Mouse (Mus musculus): ENCODE data around the gene C1ql1. TPM values are rescaled to one million over a fixed set of nuclear protein-coding genes. Genes with fewer than 3 reads are reported as not detected.

C1ql1 gene
- polyA plus RNA-seq, 1 experiment, result 0.80 TPM

DNA sequence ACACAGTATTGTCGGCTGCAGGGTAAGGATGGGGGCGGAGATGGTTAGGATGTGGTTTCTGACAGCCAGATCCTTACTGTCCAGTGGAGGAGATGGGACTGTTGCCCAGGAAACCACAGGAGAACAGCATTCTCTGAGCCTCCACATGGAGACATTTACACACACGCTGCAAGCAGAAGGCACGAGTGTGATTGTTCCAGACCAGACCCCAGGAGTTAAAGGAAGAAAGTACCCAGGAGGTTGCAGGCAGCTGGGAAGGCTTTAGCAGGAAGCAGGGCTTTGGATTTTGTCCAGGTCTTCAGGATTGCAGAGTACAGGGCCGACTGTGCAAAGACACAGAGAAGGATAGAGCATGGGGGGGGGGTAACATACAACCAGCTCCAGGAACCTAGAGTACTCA, 25.1 kb upstream of the C1ql1 start:
- H3K27me3 ChIP-seq (ENCODE audit: control insufficient read depth, insufficient read depth, low read length), result no peaks in the 10 kb centered on the region
- H3K36me3 ChIP-seq (ENCODE audit: control insufficient read depth, insufficient read depth, low read length), result no peaks in the 10 kb centered on the region
- TF ChIP-seq CTCF (IDR thresholded peaks at IDR 0.05; ENCODE audit: control insufficient read depth, insufficient read depth, insufficient replicate concordance, low read depth, low read length) (no peak), POLR2A (IDR thresholded peaks at IDR 0.05; ENCODE audit: control insufficient read depth, low read depth, low read length) (no peak)

DNA sequence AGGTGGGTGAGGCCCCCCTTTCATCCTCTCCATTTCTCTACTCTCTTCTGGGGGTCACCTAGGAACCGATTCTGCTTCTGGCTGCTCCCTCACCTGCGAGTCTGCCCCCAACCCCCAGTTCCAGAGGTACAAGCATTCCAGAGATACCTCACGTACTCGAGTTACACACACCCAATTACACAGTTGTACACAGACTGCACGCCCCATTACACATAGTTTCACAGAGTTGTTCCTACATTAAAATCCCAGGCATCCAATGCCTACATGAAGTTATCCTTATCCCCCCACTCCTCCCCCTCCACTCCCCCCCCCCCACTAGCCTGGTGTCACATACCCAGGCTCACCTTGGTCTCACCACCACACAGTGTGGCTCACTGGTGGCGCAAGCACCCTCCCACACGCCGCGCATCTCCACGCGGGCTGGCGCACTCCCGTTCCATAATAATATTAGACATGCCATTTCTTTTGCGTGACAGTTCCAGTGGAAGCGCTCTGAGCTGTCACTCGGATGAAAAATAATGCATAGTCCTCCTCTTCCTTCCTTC, 18.1 kb upstream of the C1ql1 start:
- Histone ChIP-seq H3K4me3 (ENCODE audit: control insufficient read depth, low read depth, low read length) (no peak overlapping the region), H3K27me3 (ENCODE audit: control insufficient read depth, insufficient read depth, low read length) (no peaks in the 10 kb centered on the region)

More for the DNA sequence above, 25.1 kb upstream of the C1ql1 start:
- Histone ChIP-seq H3K4me1 (ENCODE audit: control insufficient read depth, insufficient read depth, low read length) (no peaks in the 10 kb centered on the region), H3K4me3 (ENCODE audit: control insufficient read depth, low read depth, low read length) (no peak overlapping the region), H3K27ac (ENCODE audit: control insufficient read depth, insufficient read depth, low read depth, low read length) (no peak overlapping the region)

DNA sequence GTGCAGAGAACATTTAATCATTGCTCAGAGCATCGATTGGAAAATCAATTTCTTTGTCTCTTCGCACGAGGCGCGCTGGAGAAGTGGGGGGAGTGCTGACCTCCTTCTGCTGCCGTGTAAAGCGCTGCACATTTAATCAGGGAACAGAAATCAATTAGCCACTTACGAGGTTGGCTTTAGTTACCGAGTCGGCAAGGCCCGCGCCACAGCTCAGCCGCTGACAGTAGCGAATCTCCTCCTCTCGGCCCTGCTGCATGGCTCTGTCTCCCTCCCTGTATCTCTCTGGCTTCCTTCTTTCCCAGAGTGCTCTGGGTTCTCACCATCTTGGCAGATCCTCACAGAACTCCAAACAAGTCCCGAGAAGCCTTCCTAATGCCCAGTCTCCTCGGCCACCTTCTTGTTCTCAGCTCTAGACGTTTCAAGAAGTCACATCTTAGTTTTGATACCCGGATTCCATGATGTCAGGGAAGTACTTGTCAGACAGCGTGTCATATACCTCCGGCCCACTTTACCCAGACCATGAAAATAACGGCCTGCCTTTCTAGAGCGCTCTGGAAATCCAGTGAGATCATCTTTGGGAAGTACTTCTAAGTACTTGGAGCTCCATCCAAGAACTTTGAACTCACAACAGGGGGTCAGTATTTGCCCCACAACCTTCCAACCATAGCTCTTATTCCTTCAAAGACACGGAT, 17.5 kb upstream of the C1ql1 start:
- Histone ChIP-seq H3K4me1 (ENCODE audit: control insufficient read depth, insufficient read depth, low read length) (peaks cover 13% of the 10 kb centered on the region), H3K36me3 (ENCODE audit: control insufficient read depth, insufficient read depth, low read length) (no peaks in the 10 kb centered on the region), H3K27ac (ENCODE audit: control insufficient read depth, insufficient read depth, low read depth, low read length) (no peak overlapping the region), H3K4me3 (ENCODE audit: control insufficient read depth, low read depth, low read length) (peak overlapping the region; percentile 39), H3K27me3 (ENCODE audit: control insufficient read depth, insufficient read depth, low read length) (no peaks in the 10 kb centered on the region)
- TF ChIP-seq CTCF (IDR thresholded peaks at IDR 0.05; ENCODE audit: control insufficient read depth, insufficient read depth, insufficient replicate concordance, low read depth, low read length), result no peak
- TF ChIP-seq POLR2A (IDR thresholded peaks at IDR 0.05; ENCODE audit: control insufficient read depth, low read depth, low read length), result no peak

More for the DNA sequence above, 18.1 kb upstream of the C1ql1 start:
- no peaks in the 10 kb centered on the region for H3K36me3 ChIP-seq (ENCODE audit: control insufficient read depth, insufficient read depth, low read length)
- peaks cover 13% of the 10 kb centered on the region for H3K4me1 ChIP-seq (ENCODE audit: control insufficient read depth, insufficient read depth, low read length)
- TF ChIP-seq CTCF (IDR thresholded peaks at IDR 0.05; ENCODE audit: control insufficient read depth, insufficient read depth, insufficient replicate concordance, low read depth, low read length), result no peak
- TF ChIP-seq POLR2A (IDR thresholded peaks at IDR 0.05; ENCODE audit: control insufficient read depth, low read depth, low read length), result no peak
- no peak overlapping the region for H3K27ac ChIP-seq (ENCODE audit: control insufficient read depth, insufficient read depth, low read depth, low read length)

DNA sequence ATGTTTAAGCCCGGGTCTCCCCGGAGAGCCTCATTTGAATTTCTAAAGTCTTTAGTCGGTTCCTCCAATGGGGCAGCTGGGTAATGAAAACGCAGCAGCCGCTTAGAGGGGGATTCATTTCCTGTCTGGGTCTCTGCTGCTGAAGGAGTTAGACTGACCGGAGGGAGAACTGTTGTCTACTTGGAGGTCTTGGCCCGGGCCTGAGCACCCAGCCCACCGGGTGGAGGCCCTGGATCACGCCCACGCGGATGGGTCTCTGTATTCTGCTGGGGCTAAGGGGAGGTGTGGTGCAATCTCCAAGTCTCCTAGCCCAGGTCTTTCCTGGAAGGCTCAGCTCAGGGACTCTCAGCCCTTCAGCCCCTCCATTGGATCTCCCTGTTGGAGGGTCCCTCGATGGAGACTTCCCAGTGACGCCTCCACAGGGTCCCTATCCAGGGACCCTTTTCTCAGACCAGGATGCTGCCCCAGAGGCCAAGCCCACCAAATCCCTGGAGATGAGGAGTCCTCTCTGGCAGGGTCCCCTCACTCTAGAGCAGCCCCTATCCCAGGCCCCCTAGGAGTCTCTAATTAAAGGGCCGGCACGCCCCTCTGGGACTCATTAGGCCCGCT, 16.9 kb upstream of the C1ql1 start:
- H3K4me3 ChIP-seq (ENCODE audit: control insufficient read depth, low read depth, low read length), result no peak overlapping the region
- H3K27ac ChIP-seq (ENCODE audit: control insufficient read depth, insufficient read depth, low read depth, low read length), result no peak overlapping the region
- peaks cover 13% of the 10 kb centered on the region for H3K4me1 ChIP-seq (ENCODE audit: control insufficient read depth, insufficient read depth, low read length)
- no peaks in the 10 kb centered on the region for H3K36me3 ChIP-seq (ENCODE audit: control insufficient read depth, insufficient read depth, low read length)
- TF ChIP-seq POLR2A (IDR thresholded peaks at IDR 0.05; ENCODE audit: control insufficient read depth, low read depth, low read length) (no peak), CTCF (IDR thresholded peaks at IDR 0.05; ENCODE audit: control insufficient read depth, insufficient read depth, insufficient replicate concordance, low read depth, low read length) (no peak)
- no peaks in the 10 kb centered on the region for H3K27me3 ChIP-seq (ENCODE audit: control insufficient read depth, insufficient read depth, low read length)

DNA sequence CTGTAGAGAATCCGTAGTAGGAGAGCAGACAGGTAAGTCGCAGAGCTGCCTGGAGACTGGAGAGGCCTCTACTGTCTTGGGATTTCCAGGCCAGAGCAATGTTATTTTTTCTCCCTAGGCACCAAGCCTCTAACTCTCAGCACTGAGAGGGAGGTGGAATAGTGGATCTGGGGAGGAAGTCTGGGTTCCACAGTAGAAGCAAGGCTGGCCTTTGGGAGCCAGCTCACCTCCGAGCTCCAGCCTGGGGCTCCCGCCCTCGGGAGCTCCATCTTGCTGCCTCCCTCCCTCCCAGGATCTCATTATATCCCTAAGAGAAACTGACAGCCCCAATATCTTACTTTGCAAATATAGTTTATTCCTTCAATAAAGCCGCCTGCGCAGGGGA, 16.4 kb upstream of the C1ql1 start:
- H3K4me1 ChIP-seq (ENCODE audit: control insufficient read depth, insufficient read depth, low read length), result peaks cover 13% of the 10 kb centered on the region
- no peak overlapping the region for H3K27ac ChIP-seq (ENCODE audit: control insufficient read depth, insufficient read depth, low read depth, low read length)
- H3K27me3 ChIP-seq (ENCODE audit: control insufficient read depth, insufficient read depth, low read length), result no peaks in the 10 kb centered on the region
- H3K36me3 ChIP-seq (ENCODE audit: control insufficient read depth, insufficient read depth, low read length), result no peaks in the 10 kb centered on the region
- no peak overlapping the region for H3K4me3 ChIP-seq (ENCODE audit: control insufficient read depth, low read depth, low read length)
- no peak for TF ChIP-seq POLR2A (IDR thresholded peaks at IDR 0.05; ENCODE audit: control insufficient read depth, low read depth, low read length)
- TF ChIP-seq CTCF (IDR thresholded peaks at IDR 0.05; ENCODE audit: control insufficient read depth, insufficient read depth, insufficient replicate concordance, low read depth, low read length), result no peak

DNA sequence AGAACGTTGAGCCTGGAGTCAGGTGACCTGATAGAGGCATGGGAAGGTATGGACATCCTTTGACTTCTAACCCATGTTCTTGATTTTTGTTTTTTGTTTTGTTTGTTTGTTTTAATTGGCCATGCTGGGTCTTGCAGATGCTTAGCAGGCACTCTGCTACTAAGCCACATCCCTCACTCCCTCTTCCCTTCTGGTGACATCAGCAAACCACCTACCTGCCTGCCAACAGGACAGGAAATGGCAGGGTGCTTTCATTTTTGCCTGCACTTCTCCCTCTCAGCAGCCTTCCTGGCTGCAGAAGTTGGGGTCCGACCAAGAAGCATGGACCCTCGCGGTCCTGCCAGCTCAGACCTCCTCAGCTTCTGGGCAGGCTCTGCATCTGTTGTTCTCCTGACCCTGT, 14.6 kb upstream of the C1ql1 start:
- H3K27ac ChIP-seq (ENCODE audit: control insufficient read depth, insufficient read depth, low read depth, low read length), result no peak overlapping the region
- H3K27me3 ChIP-seq (ENCODE audit: control insufficient read depth, insufficient read depth, low read length), result no peaks in the 10 kb centered on the region
- no peak for TF ChIP-seq POLR2A (IDR thresholded peaks at IDR 0.05; ENCODE audit: control insufficient read depth, low read depth, low read length)
- TF ChIP-seq CTCF (IDR thresholded peaks at IDR 0.05; ENCODE audit: control insufficient read depth, insufficient read depth, insufficient replicate concordance, low read depth, low read length), result no peak
- no peak overlapping the region for H3K4me3 ChIP-seq (ENCODE audit: control insufficient read depth, low read depth, low read length)
- H3K4me1 ChIP-seq (ENCODE audit: control insufficient read depth, insufficient read depth, low read length), result peaks cover 13% of the 10 kb centered on the region
- no peaks in the 10 kb centered on the region for H3K36me3 ChIP-seq (ENCODE audit: control insufficient read depth, insufficient read depth, low read length)

DNA sequence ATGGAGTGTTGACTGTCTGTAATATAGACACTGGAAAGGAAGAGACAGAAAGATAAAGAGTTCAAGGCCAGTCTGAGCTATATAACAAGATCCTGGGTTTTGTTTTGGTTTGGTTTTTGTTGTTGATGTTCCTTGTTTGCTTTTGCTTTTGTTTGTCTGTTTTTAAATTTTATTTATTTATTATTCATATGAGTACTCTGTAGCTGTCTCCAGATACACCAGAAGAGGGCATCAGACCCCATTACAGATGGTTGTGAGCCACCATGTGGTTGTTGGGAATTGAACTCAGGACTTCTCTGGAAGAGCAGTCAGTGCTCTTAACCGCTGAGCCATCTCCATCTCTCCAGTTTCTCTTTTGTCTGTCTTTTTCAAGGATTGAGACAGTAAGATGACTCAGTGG, 12.4 kb upstream of the C1ql1 start:
- Histone ChIP-seq H3K27me3 (ENCODE audit: control insufficient read depth, insufficient read depth, low read length) (no peaks in the 10 kb centered on the region), H3K4me1 (ENCODE audit: control insufficient read depth, insufficient read depth, low read length) (peaks cover 11% of the 10 kb centered on the region), H3K4me3 (ENCODE audit: control insufficient read depth, low read depth, low read length) (no peak overlapping the region), H3K36me3 (ENCODE audit: control insufficient read depth, insufficient read depth, low read length) (no peaks in the 10 kb centered on the region), H3K27ac (ENCODE audit: control insufficient read depth, insufficient read depth, low read depth, low read length) (no peak overlapping the region)
- TF ChIP-seq CTCF (IDR thresholded peaks at IDR 0.05; ENCODE audit: control insufficient read depth, insufficient read depth, insufficient replicate concordance, low read depth, low read length), result no peak
- TF ChIP-seq POLR2A (IDR thresholded peaks at IDR 0.05; ENCODE audit: control insufficient read depth, low read depth, low read length), result no peak
